Mouse (Mus musculus) R1 (cell line): ENCODE measurements around the gene Cse1l.

Experiments used
- DNase-seq: peaks from one replicate; pipeline ENCODE4 v3.0.0-alpha.2; 2018; ENCODE audit warnings: low read depth, low spot score

Gene Cse1l

GRCm38 (mm10) chr2:166900792-166901505, 4.9 kb upstream of the Cse1l start:
- peak; percentile 60 for DNase-seq

- DNase-seq = peak; percentile 69
These were observed 2.0 kb upstream of the Cse1l start for GRCm38 (mm10) chr2:166903719-166904282.

GRCm38 (mm10) chr2:166906523-166907182, 813 bp downstream of the Cse1l start:
- peak; percentile 48 for DNase-seq

GRCm38 (mm10) chr2:166909729-166910128, 3.9 kb downstream of the Cse1l start:
- no peak for DNase-seq

- no peak for DNase-seq
These were observed 4.7 kb downstream of the Cse1l start for GRCm38 (mm10) chr2:166910536-166910935.

- no peak for DNase-seq
These were observed 18.1 kb downstream of the Cse1l start for GRCm38 (mm10) chr2:166923971-166924370.

GRCm38 (mm10) chr2:166933943-166934342, 28.1 kb downstream of the Cse1l start:
- no peak for DNase-seq

- DNase-seq = no peak
These were observed 28.6 kb downstream of the Cse1l start for GRCm38 (mm10) chr2:166934416-166934815.

- DNase-seq = no peak
These were observed 29.7 kb downstream of the Cse1l start for GRCm38 (mm10) chr2:166935582-166935981.

GRCm38 (mm10) chr2:166936166-166936565, 30.3 kb downstream of the Cse1l start:
- DNase-seq = no peak

GRCm38 (mm10) chr2:166943146-166943545, 37.3 kb downstream of the Cse1l start:
- DNase-seq = no peak

GRCm38 (mm10) chr2:166944346-166944745, 38.5 kb downstream of the Cse1l start:
- no peak for DNase-seq

GRCm38 (mm10) chr2:166945456-166945855, 39.6 kb downstream of the Cse1l start:
- no peak for DNase-seq

- DNase-seq = no peak
These were observed 42.4 kb downstream of the Cse1l start for GRCm38 (mm10) chr2:166948246-166948645.

GRCm38 (mm10) chr2:166948936-166949335, 43.1 kb downstream of the Cse1l start:
- no peak for DNase-seq

- DNase-seq = peak; percentile 52
These were observed 45.2 kb downstream of the Cse1l start for GRCm38 (mm10) chr2:166950853-166951648.

GRCm38 (mm10) chr2:166952151-166952550, 46.3 kb downstream of the Cse1l start:
- DNase-seq = no peak

GRCm38 (mm10) chr2:166956805-166957204, 51.0 kb downstream of the Cse1l start:
- peak; percentile 79 for DNase-seq

GRCm38 (mm10) chr2:166960648-166961330, 54.9 kb downstream of the Cse1l start:
- DNase-seq = no peak

- no peak for DNase-seq
These were observed 57.4 kb downstream of the Cse1l start for GRCm38 (mm10) chr2:166963257-166963656.

GRCm38 (mm10) chr2:166964773-166965172, 58.9 kb downstream of the Cse1l start:
- DNase-seq = no peak
